Mouse (Mus musculus): Measurements from ENCODE around the gene Rnf187. TPM values are rescaled to one million over a fixed set of nuclear protein-coding genes. Genes with fewer than 3 reads are reported as not detected.

Gene Rnf187
- polyA plus RNA-seq, 1 experiment, result 160 TPM

DNA sequence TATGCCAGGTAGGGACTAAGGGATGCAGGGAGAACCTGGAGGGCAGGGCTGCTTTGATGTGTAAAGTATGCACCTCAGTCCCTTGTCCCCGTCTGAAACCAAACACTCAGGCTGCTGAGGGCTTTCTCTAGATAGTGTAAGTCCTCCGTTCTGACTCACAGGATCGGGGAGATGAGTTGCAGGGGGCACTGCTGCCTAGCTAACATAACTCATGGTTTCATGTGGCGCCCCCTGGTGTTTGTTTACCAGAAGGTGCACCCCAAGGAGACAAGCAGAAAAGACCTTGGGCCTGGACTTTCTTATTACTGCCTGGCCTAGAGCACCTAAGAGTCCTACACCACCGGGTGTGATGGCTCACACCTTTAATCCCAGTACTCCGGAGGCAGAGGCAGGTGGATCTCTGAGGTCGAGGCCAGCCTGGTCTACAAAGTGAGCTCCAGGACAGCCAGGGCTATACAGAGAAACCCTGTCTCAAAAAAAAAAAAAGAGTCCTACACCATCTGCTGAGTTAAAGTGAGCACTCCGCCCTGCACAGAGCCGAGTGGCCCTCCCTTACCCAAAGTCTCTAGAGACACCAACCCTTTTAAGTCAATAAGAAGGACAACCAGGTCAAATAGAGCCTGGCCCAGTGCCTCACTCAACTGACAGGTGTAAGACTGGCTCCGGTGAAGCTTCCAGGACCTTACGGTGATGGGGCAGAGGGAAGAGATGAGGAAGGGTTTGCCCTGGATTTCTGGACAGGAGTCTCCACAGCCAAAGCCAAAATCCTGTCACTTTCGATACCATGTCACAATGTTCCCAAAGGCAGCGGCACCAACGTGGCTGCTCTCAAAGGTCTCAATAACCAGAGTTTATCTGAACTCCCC is 21.6 kb downstream of the Rnf187 start:
- WGBS, result 44% methylated on average over 14 of the region's 14 CpGs
- H3K27ac ChIP-seq (ENCODE audit: insufficient read depth, low read depth, low read length), result no peak overlapping the region
- H3K4me1 ChIP-seq (ENCODE audit: control insufficient read depth, insufficient read depth, insufficient read length, low read length), result peaks cover 5% of the 10 kb centered on the region; the same call in 1 of the 2 replicates
- no peaks in the 10 kb centered on the region for H3K27me3 ChIP-seq (ENCODE audit: control insufficient read depth, insufficient read depth, low read length)
- no peak overlapping the region for H3K4me3 ChIP-seq (ENCODE audit: low read depth, low read length)
- H3K36me3 ChIP-seq (ENCODE audit: control insufficient read depth, insufficient read depth, low read length), result no peaks in the 10 kb centered on the region
- no peak; the same call in 1 of the 2 replicates for TF ChIP-seq POLR2A (IDR thresholded peaks at IDR 0.05; ENCODE audit: low read depth, low read length)
- peak; percentile 45; the same call in 1 of the 2 replicates for TF ChIP-seq CTCF (IDR thresholded peaks at IDR 0.05; ENCODE audit: extremely low read depth, insufficient read length, insufficient replicate concordance, low read depth, low read length)

DNA sequence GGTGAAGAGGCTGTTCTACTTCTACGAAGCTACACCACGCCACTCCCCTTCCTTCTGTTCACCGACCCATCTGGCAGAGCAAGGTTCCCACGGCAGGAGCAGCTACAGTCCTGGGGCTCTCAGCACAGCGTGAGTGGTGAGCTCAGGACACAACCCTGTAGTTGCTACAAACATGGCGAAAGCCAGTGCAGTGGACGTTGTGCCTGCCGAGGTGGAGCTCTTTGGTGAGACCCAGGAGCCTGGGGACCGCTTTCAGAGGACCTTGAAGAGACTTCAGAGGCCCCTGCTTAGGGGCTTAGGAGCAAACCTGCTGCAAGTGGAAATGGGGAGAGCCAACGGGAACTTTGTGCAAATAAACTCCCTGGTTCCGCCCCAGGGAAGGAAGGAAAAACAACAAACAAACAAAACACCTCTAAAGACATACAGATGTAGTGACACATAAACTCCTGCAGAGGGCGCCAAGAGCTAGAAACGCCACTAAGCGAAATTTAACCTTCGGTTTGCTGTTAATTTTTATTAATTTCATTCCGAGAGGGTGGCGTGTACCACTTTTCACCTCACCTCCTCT is 24.2 kb downstream of the Rnf187 start:
- H3K4me1 ChIP-seq (ENCODE audit: control insufficient read depth, insufficient read depth, insufficient read length, low read length), result peaks cover 5% of the 10 kb centered on the region; the same call in 1 of the 2 replicates
- WGBS, result 4% methylated on average over 17 of the region's 17 CpGs
- peak overlapping the region; percentile 58 for H3K4me3 ChIP-seq (ENCODE audit: low read depth, low read length)
- H3K27me3 ChIP-seq (ENCODE audit: control insufficient read depth, insufficient read depth, low read length), result no peaks in the 10 kb centered on the region
- TF ChIP-seq CTCF (IDR thresholded peaks at IDR 0.05; ENCODE audit: extremely low read depth, insufficient read length, insufficient replicate concordance, low read depth, low read length) (peak; percentile 60; the same call in 1 of the 2 replicates), POLR2A (IDR thresholded peaks at IDR 0.05; ENCODE audit: low read depth, low read length) (no peak)
- H3K27ac ChIP-seq (ENCODE audit: insufficient read depth, low read depth, low read length), result no peak overlapping the region
- H3K36me3 ChIP-seq (ENCODE audit: control insufficient read depth, insufficient read depth, low read length), result no peaks in the 10 kb centered on the region

DNA sequence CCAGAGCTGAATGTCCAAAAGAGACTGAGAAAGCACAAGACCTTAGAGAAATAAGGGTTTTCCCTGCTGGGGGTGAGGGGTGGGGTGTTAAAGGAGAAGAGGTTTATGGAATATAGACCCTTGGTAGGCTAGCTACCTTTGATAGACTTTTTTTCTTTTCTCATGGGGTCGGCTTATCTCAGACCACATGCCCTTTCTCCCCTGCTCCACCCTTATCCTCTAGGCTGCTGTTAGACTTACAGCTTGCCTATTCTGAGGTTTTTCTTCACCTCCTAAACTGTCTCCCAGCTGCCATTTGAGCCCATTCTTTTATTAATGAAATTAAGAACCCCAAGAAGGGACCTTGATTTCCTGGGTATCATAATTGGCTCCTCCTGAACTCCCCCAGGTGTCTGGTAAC is 24.9 kb downstream of the Rnf187 start:
- no peak overlapping the region for H3K27ac ChIP-seq (ENCODE audit: insufficient read depth, low read depth, low read length)
- 26% methylated on average over 1 of the region's 1 CpGs for WGBS
- TF ChIP-seq CTCF (IDR thresholded peaks at IDR 0.05; ENCODE audit: extremely low read depth, insufficient read length, insufficient replicate concordance, low read depth, low read length), result no peak
- no peak for TF ChIP-seq POLR2A (IDR thresholded peaks at IDR 0.05; ENCODE audit: low read depth, low read length)
- H3K4me1 ChIP-seq (ENCODE audit: control insufficient read depth, insufficient read depth, insufficient read length, low read length), result peaks cover 5% of the 10 kb centered on the region; the same call in 1 of the 2 replicates
- no peak overlapping the region for H3K4me3 ChIP-seq (ENCODE audit: low read depth, low read length)
- H3K27me3 ChIP-seq (ENCODE audit: control insufficient read depth, insufficient read depth, low read length), result no peaks in the 10 kb centered on the region
- H3K36me3 ChIP-seq (ENCODE audit: control insufficient read depth, insufficient read depth, low read length), result no peaks in the 10 kb centered on the region

DNA sequence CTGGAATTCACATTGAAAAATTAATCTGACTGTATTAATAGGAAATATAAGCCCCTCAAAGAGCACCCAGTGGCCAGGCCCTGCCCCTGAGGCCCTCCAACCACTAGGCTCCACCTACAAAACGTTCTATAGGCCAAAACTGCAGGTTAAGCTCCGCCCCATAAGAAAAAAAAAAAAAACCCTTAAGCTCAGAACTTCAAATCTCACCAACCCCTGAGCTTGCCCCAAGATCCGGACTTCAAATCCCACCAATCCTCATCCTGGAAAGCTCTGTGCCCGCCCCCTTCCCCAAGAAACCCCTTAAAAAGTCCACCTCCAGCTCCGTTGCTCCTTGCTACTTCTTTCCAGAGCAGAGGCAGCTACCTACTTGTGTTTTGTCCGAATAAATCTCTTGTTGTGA is 33.9 kb downstream of the Rnf187 start:
- H3K36me3 ChIP-seq (ENCODE audit: control insufficient read depth, insufficient read depth, low read length), result peaks cover 5% of the 10 kb centered on the region; the same call in 1 of the 2 replicates
- no peak overlapping the region for H3K27ac ChIP-seq (ENCODE audit: insufficient read depth, low read depth, low read length)
- TF ChIP-seq POLR2A (IDR thresholded peaks at IDR 0.05; ENCODE audit: low read depth, low read length) (no peak), CTCF (IDR thresholded peaks at IDR 0.05; ENCODE audit: extremely low read depth, insufficient read length, insufficient replicate concordance, low read depth, low read length) (no peak)
- H3K4me1 ChIP-seq (ENCODE audit: control insufficient read depth, insufficient read depth, insufficient read length, low read length), result peaks cover 2% of the 10 kb centered on the region
- H3K27me3 ChIP-seq (ENCODE audit: control insufficient read depth, insufficient read depth, low read length), result no peaks in the 10 kb centered on the region
- 62% methylated on average over 6 of the region's 6 CpGs for WGBS
- no peak overlapping the region for H3K4me3 ChIP-seq (ENCODE audit: low read depth, low read length)

DNA sequence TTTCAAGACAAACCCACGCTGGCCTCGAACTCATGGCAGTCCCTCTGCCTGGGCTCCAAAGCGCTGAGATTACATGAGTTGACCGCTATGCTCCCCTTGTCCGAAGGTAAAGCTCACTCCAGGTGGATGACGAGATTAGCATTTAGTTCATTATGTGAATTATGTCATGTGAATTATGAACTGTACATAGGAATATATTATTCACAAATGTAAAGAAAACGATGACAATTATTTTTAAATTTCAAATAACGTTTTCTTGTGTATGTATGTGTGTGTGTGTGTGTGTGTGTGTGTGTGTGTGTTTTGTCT is 34.4 kb downstream of the Rnf187 start:
- Histone ChIP-seq H3K4me1 (ENCODE audit: control insufficient read depth, insufficient read depth, insufficient read length, low read length) (peaks cover 2% of the 10 kb centered on the region), H3K4me3 (ENCODE audit: low read depth, low read length) (peak overlapping the region; percentile 83), H3K27ac (ENCODE audit: insufficient read depth, low read depth, low read length) (peak overlapping the region; percentile 36; the same call in 1 of the 2 replicates), H3K27me3 (ENCODE audit: control insufficient read depth, insufficient read depth, low read length) (no peaks in the 10 kb centered on the region), H3K36me3 (ENCODE audit: control insufficient read depth, insufficient read depth, low read length) (peaks cover 5% of the 10 kb centered on the region; the same call in 1 of the 2 replicates)
- WGBS, result 0% methylated on average over 8 of the region's 8 CpGs
- TF ChIP-seq POLR2A (IDR thresholded peaks at IDR 0.05; ENCODE audit: low read depth, low read length), result no peak
- no peak for TF ChIP-seq CTCF (IDR thresholded peaks at IDR 0.05; ENCODE audit: extremely low read depth, insufficient read length, insufficient replicate concordance, low read depth, low read length)

DNA sequence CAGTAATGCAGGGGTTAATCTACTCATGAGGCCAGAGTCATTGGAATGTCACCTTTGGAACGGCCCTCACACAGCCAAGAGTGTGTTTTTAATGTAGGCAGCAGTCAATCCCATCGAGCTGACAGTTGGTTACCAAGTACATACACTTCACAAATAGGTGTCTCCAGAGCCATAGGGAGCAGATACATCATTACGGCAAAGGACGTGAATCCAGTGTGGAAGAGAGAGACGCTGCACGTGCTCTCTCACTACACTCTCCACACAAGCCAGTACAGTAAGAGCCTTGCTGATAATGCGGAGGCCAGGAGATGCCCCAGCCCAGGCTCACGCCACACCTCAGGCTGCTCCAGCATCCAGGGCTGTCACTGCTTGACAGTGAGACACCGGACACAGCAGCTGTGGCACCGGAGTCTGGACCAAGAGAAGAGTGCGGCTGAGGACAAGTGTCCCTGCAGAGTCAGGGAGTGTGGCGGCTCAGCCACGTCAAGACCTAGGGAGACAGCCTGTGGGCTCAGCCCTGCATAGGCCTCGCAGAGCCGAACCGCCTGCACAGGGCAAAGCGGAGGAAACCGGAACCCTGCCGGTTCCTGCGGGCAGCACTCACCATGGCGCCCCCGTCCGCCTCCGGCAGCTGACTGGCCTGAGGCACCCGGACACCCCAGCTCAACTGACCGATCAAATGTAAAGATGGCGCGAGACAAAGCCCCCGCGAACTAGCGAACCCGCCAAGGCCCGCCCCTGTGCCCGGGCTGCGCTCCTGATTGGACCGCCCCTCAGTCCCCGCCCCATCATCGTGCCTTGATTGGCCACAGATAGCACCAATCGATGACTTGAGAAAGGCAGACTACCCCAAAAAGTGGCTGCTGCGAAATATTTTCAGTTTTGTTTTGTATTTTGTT is 35.0 kb downstream of the Rnf187 start, which contains the start of gene Zfp39:
TSS of gene Zfp39 (minus strand) at position 715 of the 899 bp plus-strand sequence.
- Histone ChIP-seq H3K27me3 (ENCODE audit: control insufficient read depth, insufficient read depth, low read length) (no peaks in the 10 kb centered on the region), H3K4me3 (ENCODE audit: low read depth, low read length) (peak within 1 kb of the TSS; percentile 83), H3K36me3 (ENCODE audit: control insufficient read depth, insufficient read depth, low read length) (peaks cover 8% of the 10 kb centered on the region), H3K4me1 (ENCODE audit: control insufficient read depth, insufficient read depth, insufficient read length, low read length) (peaks cover 2% of the 10 kb centered on the region), H3K27ac (ENCODE audit: insufficient read depth, low read depth, low read length) (peak within 1 kb of the TSS; percentile 39)
- under 1% methylated on average over 40 of the region's 40 CpGs for WGBS
- no peak; the same call in 1 of the 2 replicates for TF ChIP-seq POLR2A (IDR thresholded peaks at IDR 0.05; ENCODE audit: low read depth, low read length)
- no peak for TF ChIP-seq CTCF (IDR thresholded peaks at IDR 0.05; ENCODE audit: extremely low read depth, insufficient read length, insufficient replicate concordance, low read depth, low read length)

Measured in small intestine, adult 2 months (tissue).